Mouse (Mus musculus): ENCODE measurements around the gene Adar. TPM values are rescaled to one million over a fixed set of nuclear protein-coding genes. Genes with fewer than 3 reads are reported as not detected.

The Adar gene
- total and polyA plus RNA-seq, 3 experiments = 11.5 to 33.1 (median 20.4) TPM

DNA sequence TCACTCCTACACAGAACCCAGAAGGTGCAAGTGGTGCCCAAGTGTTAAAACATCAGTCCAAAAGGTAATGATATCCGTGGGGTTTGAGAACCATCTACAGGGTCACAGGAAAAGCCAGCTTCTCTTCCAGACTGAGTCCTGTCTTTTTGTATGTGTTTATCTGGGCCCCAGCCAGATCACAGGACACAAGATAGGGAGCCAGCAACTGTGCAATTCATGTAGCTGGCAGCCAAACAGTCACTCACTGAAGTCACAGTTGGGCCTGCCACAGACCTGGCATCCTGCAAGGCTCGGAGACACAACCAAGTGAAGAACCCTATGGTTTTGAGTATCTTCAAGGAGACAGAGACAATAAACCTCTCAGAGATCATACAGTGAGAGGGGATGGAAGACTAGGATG is 43.0 kb downstream of the Adar start:
- dilution Hi-C loops (cut with MboI; ENCODE audit: extremely low pct_ligation_motif_present, extremely low pct_unique_long_range_greater_than_20kb, low sequenced_read_pairs) (no loop called here), in situ Hi-C loops (cut with MboI; ENCODE audit: low pct_ligation_motif_present, low pct_unique_long_range_greater_than_20kb, low sequenced_read_pairs) (loop anchor here (25.0 kb wide), 1 partner anchor 421 kb away; the partner anchor contains the start of genes Adam15 and Efna4)
- no peaks in the 10 kb centered on the region for H3K27me3 ChIP-seq (replicated peaks)
- no peak for DNase-seq (ENCODE audit: extremely low read depth)
- no peak overlapping the region for H3K27ac ChIP-seq (ENCODE audit: insufficient read depth, low read depth)
- H3K9me3 ChIP-seq (replicated peaks; ENCODE audit: low read length) = no peaks in the 10 kb centered on the region
- H3K4me3 ChIP-seq (replicated peaks in 1 of 3; ENCODE audit: low read depth in 2 of 3, low read length in 2 of 3, poor library complexity in 1 of 3) = no peak overlapping the region
- TF ChIP-seq POLR2AphosphoS2 (IDR thresholded peaks at IDR 0.05; ENCODE audit: low read depth, low read length) = no peak
- TF ChIP-seq ETS1 (conservative IDR thresholded peaks at IDR 0.05; ENCODE audit: low read depth, low read length) = no peak
- TF ChIP-seq ZKSCAN1 (IDR thresholded peaks at IDR 0.05; ENCODE audit: borderline replicate concordance, low read depth, low read length) = no peak
- TF ChIP-seq MYC (IDR thresholded peaks at IDR 0.05; ENCODE audit: low read depth, low read length) = no peak
- no peak for TF ChIP-seq MEF2A (IDR thresholded peaks at IDR 0.05; ENCODE audit: borderline replicate concordance, low read depth, low read length)
- TF ChIP-seq RCOR1 (conservative IDR thresholded peaks at IDR 0.05; ENCODE audit: low read depth, low read length) = no peak
- no peak for TF ChIP-seq NRF1 (IDR thresholded peaks at IDR 0.05; ENCODE audit: low read depth, low read length)
- no peak for TF ChIP-seq MAFK (IDR thresholded peaks at IDR 0.05; ENCODE audit: insufficient replicate concordance, low read length)
- TF ChIP-seq POLR2A (IDR thresholded peaks at IDR 0.05; ENCODE audit: low read depth, low read length) = no peak
- TF ChIP-seq JUN (IDR thresholded peaks at IDR 0.05; ENCODE audit: insufficient read depth, low read depth, low read length) = no peak
- no peak for TF ChIP-seq EP300 (IDR thresholded peaks at IDR 0.05; ENCODE audit: low read length)
- TF ChIP-seq MAX (IDR thresholded peaks at IDR 0.05; ENCODE audit: low read length) = no peak
- no peak for TF ChIP-seq ZMIZ1 (IDR thresholded peaks at IDR 0.05; ENCODE audit: low read depth, low read length)
- TF ChIP-seq JUND (conservative IDR thresholded peaks at IDR 0.05; ENCODE audit: low read depth, low read length) = no peak
- TF ChIP-seq GABPA (IDR thresholded peaks at IDR 0.05; ENCODE audit: insufficient replicate concordance, low read depth, low read length) = no peak
- no peak for TF ChIP-seq E2F4 (IDR thresholded peaks at IDR 0.05; ENCODE audit: insufficient replicate concordance, low read depth, low read length)
- TF ChIP-seq ZNF384 (IDR thresholded peaks at IDR 0.05; ENCODE audit: low read depth, low read length) = no peak
- no peak for TF ChIP-seq CHD2 (IDR thresholded peaks at IDR 0.05; ENCODE audit: low read length)
- no peak for TF ChIP-seq BHLHE40 (IDR thresholded peaks at IDR 0.05; ENCODE audit: low read depth, low read length)
- TF ChIP-seq USF2 (conservative IDR thresholded peaks at IDR 0.05; ENCODE audit: low read depth, low read length) = no peak
- H3K36me3 ChIP-seq (replicated peaks in 1 of 2; ENCODE audit: control insufficient read depth in 1 of 2, insufficient read depth in 1 of 2, low read length in 1 of 2) = peaks cover 0 to 5% of the 10 kb centered on the region in 2 experiments
- no peaks in the 10 kb centered on the region for H3K79me2 ChIP-seq (replicated peaks; ENCODE audit: control insufficient read depth, extremely low read depth, insufficient read depth, poor library complexity, severe bottlenecking)
- H3K4me2 ChIP-seq (ENCODE audit: insufficient read depth, low read depth, poor library complexity, severe bottlenecking) = no peak overlapping the region
- no peak overlapping the region for H3K9ac ChIP-seq (ENCODE audit: insufficient read depth, low read depth)
- peaks cover 5 to 10% of the 10 kb centered on the region in 2 experiments; a peak in 1 of 4 replicates for H3K4me1 ChIP-seq (ENCODE audit: control insufficient read depth in 1 of 2, insufficient read depth in 2 of 2)

DNA sequence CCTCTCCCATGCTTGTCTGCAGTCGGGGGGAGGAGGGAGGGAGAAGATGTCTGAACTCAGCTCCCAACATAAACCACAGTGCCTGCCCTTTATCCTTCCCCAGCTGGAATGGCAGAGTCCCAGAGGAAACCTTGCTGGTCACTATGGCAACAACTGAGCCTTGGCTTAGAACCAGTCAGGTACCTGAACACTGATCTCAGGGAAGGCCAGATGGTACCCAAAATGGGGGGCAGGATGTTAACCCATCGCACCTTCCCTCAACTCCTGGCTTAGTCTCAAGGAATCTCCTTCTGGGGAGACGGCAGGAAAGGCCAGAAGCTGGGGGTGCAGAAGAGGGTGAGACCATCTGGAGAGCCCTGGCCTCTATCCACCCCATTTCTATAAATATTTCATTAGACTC is 45.0 kb downstream of the Adar start:
- in situ Hi-C loops (cut with MboI; ENCODE audit: low pct_ligation_motif_present, low pct_unique_long_range_greater_than_20kb, low sequenced_read_pairs) = loop anchor here (25.0 kb wide), 1 partner anchor 422 kb away; the partner anchor contains the start of genes Adam15 and Efna4
- H3K4me1 ChIP-seq (ENCODE audit: control insufficient read depth in 1 of 2, insufficient read depth in 2 of 2) = peaks cover 5% of the 10 kb centered on the region in 2 experiments; a peak in 1 of 4 replicates
- H3K4me2 ChIP-seq (ENCODE audit: insufficient read depth, low read depth, poor library complexity, severe bottlenecking) = no peak overlapping the region
- no peak for DNase-seq (ENCODE audit: extremely low read depth)
- H3K79me2 ChIP-seq (replicated peaks; ENCODE audit: control insufficient read depth, extremely low read depth, insufficient read depth, poor library complexity, severe bottlenecking) = no peaks in the 10 kb centered on the region
- TF ChIP-seq MAZ (IDR thresholded peaks at IDR 0.05; ENCODE audit: low read depth, low read length) = no peak
- TF ChIP-seq MEF2A (IDR thresholded peaks at IDR 0.05; ENCODE audit: borderline replicate concordance, low read depth, low read length) = no peak
- no peak for TF ChIP-seq IRF4 (IDR thresholded peaks at IDR 0.05; ENCODE audit: low read depth, low read length)
- no peak for TF ChIP-seq JUN (IDR thresholded peaks at IDR 0.05; ENCODE audit: insufficient read depth, low read depth, low read length)
- no peak for TF ChIP-seq PAX5 (IDR thresholded peaks at IDR 0.05; ENCODE audit: low read length)
- no peak for TF ChIP-seq E2F4 (IDR thresholded peaks at IDR 0.05; ENCODE audit: insufficient replicate concordance, low read depth, low read length)
- no peak for TF ChIP-seq EP300 (IDR thresholded peaks at IDR 0.05; ENCODE audit: low read length)
- TF ChIP-seq TCF12 (IDR thresholded peaks at IDR 0.05; ENCODE audit: low read depth, low read length) = no peak
- no peak for TF ChIP-seq KAT2A (IDR thresholded peaks at IDR 0.05; ENCODE audit: insufficient replicate concordance, low read length)
- no peak for TF ChIP-seq MYC (IDR thresholded peaks at IDR 0.05; ENCODE audit: low read depth, low read length)
- no peak for TF ChIP-seq CHD2 (IDR thresholded peaks at IDR 0.05; ENCODE audit: low read length)
- no peaks in the 10 kb centered on the region for H3K27me3 ChIP-seq (replicated peaks)
- no peaks in the 10 kb centered on the region for H3K9me3 ChIP-seq (replicated peaks; ENCODE audit: low read length)
- dilution Hi-C loops (cut with MboI; ENCODE audit: extremely low pct_ligation_motif_present, extremely low pct_unique_long_range_greater_than_20kb, low sequenced_read_pairs) = no loop called here
- H3K27ac ChIP-seq (ENCODE audit: insufficient read depth, low read depth) = no peak overlapping the region
- H3K4me3 ChIP-seq (replicated peaks in 1 of 3; ENCODE audit: low read depth in 2 of 3, low read length in 2 of 3, poor library complexity in 1 of 3) = no peak overlapping the region
- peaks cover 0 to 3% of the 10 kb centered on the region in 2 experiments for H3K36me3 ChIP-seq (replicated peaks in 1 of 2; ENCODE audit: control insufficient read depth in 1 of 2, insufficient read depth in 1 of 2, low read length in 1 of 2)
- H3K9ac ChIP-seq (ENCODE audit: insufficient read depth, low read depth) = no peak overlapping the region
